In genomic region chr10:60612893-60613292, GRCm38 (mm10) we compare ENCODE assay signal across 10 mouse cellular contexts.
DNase-seq lines count a peak whose midpoint lies in the region; ATAC-seq and TF ChIP-seq lines count a peak whose summit lies in the region.
"Had no signal": no experiment of that assay in that cellular context is flagged by ENCODE, and none has a peak within 500 bp of the region (broad histone marks: within the 10 kb centered on the region; RNA-seq: fewer than 3 reads in every experiment).

No protein-coding gene starts in this region.

- TF ChIP-seq EP300 in heart, adult 2 months (IDR thresholded peaks at IDR 0.05; ENCODE audit: insufficient read depth, low read depth, low read length): no peak

- no peak overlapping the region for H3K4me3 ChIP-seq in heart, adult 2 months
- H3K4me3 ChIP-seq in midbrain, embryonic 14.5 days (replicated peaks; ENCODE audit: low read depth, low read length): no peak overlapping the region
- H3K4me3 ChIP-seq in midbrain, embryonic 13.5 days (replicated peaks): no peak overlapping the region
- H3K4me3 ChIP-seq: lung, embryonic 15.5 days had no signal

- no peaks in the 10 kb centered on the region for H3K79me2 ChIP-seq in heart, adult 2 months (replicated peaks; ENCODE audit: control insufficient read depth, insufficient read depth, low read length)

- H3K27me3 ChIP-seq in heart, adult 2 months (ENCODE audit: control insufficient read depth, insufficient read depth, low read length): no peaks in the 10 kb centered on the region
- H3K27me3 ChIP-seq in midbrain, embryonic 14.5 days (ENCODE audit: control insufficient read depth, insufficient read depth, low read length): no peaks in the 10 kb centered on the region
- H3K27me3 ChIP-seq in midbrain, embryonic 13.5 days: 0 out of 2 replicates have a peak, but pooled peaks cover 2% of the 10 kb centered on the region
- H3K27me3 ChIP-seq: lung, embryonic 15.5 days had no signal

- no peak overlapping the region for H3K27ac ChIP-seq in heart, adult 2 months
- no peak overlapping the region for H3K27ac ChIP-seq in midbrain, embryonic 14.5 days (replicated peaks; ENCODE audit: low read depth, low read length)
- no peak overlapping the region for H3K27ac ChIP-seq in midbrain, embryonic 13.5 days
- H3K27ac ChIP-seq: lung, embryonic 15.5 days had no signal

- no peaks in the 10 kb centered on the region for H3K36me3 ChIP-seq in heart, adult 2 months (ENCODE audit: control insufficient read depth, insufficient read depth, low read length)
- no peaks in the 10 kb centered on the region for H3K36me3 ChIP-seq in midbrain, embryonic 14.5 days (ENCODE audit: control insufficient read depth, insufficient read depth, low read length)
- H3K36me3 ChIP-seq in midbrain, embryonic 13.5 days: no peaks in the 10 kb centered on the region
- H3K36me3 ChIP-seq: lung, embryonic 15.5 days had no signal

- no peak for TF ChIP-seq POLR2A in heart, adult 2 months (IDR thresholded peaks at IDR 0.05; ENCODE audit: insufficient read depth, low read depth, low read length)

- H3K9ac ChIP-seq in heart, adult 2 months (ENCODE audit: low read depth, low read length): no peak overlapping the region
- no peak overlapping the region for H3K9ac ChIP-seq in midbrain, embryonic 14.5 days (replicated peaks; ENCODE audit: low read length)
- H3K9ac ChIP-seq in midbrain, embryonic 13.5 days (replicated peaks): no peak overlapping the region
- H3K9ac ChIP-seq: lung, embryonic 15.5 days had no signal

- intact Hi-C loops in heart, adult 2 months (cut with DNase I): loop anchor here (5.0 kb wide), 1 partner anchor 81 kb away; no protein-coding TSS in a partner anchor
- intact Hi-C loops in heart, postnatal 25 days (cut with DNase I): loop anchor here (2.0 kb wide), 1 partner anchor 80 kb away; no protein-coding TSS in a partner anchor

- H3K4me1 ChIP-seq in heart, adult 2 months (ENCODE audit: control insufficient read depth, insufficient read depth, low read length): no peaks in the 10 kb centered on the region
- no peaks in the 10 kb centered on the region for H3K4me1 ChIP-seq in midbrain, embryonic 14.5 days (ENCODE audit: control insufficient read depth, insufficient read depth, low read length)
- H3K4me1 ChIP-seq in midbrain, embryonic 13.5 days (replicated peaks): no peaks in the 10 kb centered on the region
- H3K4me1 ChIP-seq: lung, embryonic 15.5 days had no signal

- no peaks in the 10 kb centered on the region for H3K9me3 ChIP-seq in midbrain, embryonic 14.5 days (ENCODE audit: control insufficient read depth, low read length)
- H3K9me3 ChIP-seq in midbrain, embryonic 13.5 days: no peaks in the 10 kb centered on the region
- H3K9me3 ChIP-seq: lung, embryonic 15.5 days had no signal

- WGBS in heart, adult 2 months: 24% methylated on average over 5 of the region's 5 CpGs
- WGBS in midbrain, embryonic 14.5 days: 18% methylated on average over 5 of the region's 5 CpGs
- WGBS in midbrain, embryonic 13.5 days: 31% methylated on average over 5 of the region's 5 CpGs

- no peak overlapping the region for H3K4me2 ChIP-seq in midbrain, embryonic 14.5 days (ENCODE audit: low read length)
- no peak overlapping the region for H3K4me2 ChIP-seq in midbrain, embryonic 13.5 days (replicated peaks)
- H3K4me2 ChIP-seq: lung, embryonic 15.5 days had no signal

- no peak for DNase-seq in heart, adult 2 months
- DNase-seq in heart, postnatal 25 days (ENCODE audit: low spot score): no peak
- peak; percentile 17 for DNase-seq in midbrain, embryonic 14.5 days
- peak; percentile 37 to 42 for DNase-seq in thymus, postnatal 36 days
- DNase-seq in retina, postnatal 1 day: no peak
- no peak for DNase-seq in right cerebral cortex, adult 18-20 months
- DNase-seq: cerebellum, postnatal 14 days had no signal

- peak; percentile 69 for TF ChIP-seq CTCF in heart, adult 2 months (IDR thresholded peaks at IDR 0.05)

- no peak for ATAC-seq in midbrain, embryonic 14.5 days (ENCODE audit: low FRiP score, low TSS enrichment)
- ATAC-seq in midbrain, embryonic 13.5 days: no peak
- ATAC-seq in erythroblast, adult 5-6 weeks (replicated peaks; ENCODE audit: low FRiP score, poor library complexity, severe bottlenecking): 0 out of 2 replicates have a peak, but pooled peaks have one; percentile 26

Comparison
In these comparisons a context has a peak if more than half of its experiments do, and no peak if none do; other contexts are left out.
1. DNase-seq: peak in midbrain, embryonic 14.5 days (single experiment) and thymus, postnatal 36 days (2 of 2); none in heart, adult 2 months (0 of 2), heart, postnatal 25 days (single experiment), retina, postnatal 1 day (single experiment) and right cerebral cortex, adult 18-20 months (single experiment).